Mouse (Mus musculus): ENCODE measurements at regions not wholly inside any gene's neighbourhood (a gene's known extent, or its start where the extent isn't known, plus 50 kb on each side); places are given as distances from the start of the nearest gene placed in this dataset.
A peak's percentile ranks its signal among the peaks of the same experiment; 100 is the strongest.

GRCm38 (mm10) chr5:42364116-42364515, 296.4 kb downstream of the Gm16223 start:
- DNase-seq = peak; percentile 75

GRCm38 (mm10) chr5:42387959-42388358, 320.2 kb downstream of the Gm16223 start:
- DNase-seq = no peak

- no peak for DNase-seq
Observed at GRCm38 (mm10) chr5:42396695-42397094, 328.9 kb downstream of the Gm16223 start.

- DNase-seq = no peak
Observed at GRCm38 (mm10) chr5:42409981-42410380, 342.2 kb downstream of the Gm16223 start.

GRCm38 (mm10) chr5:42412296-42412695, 344.5 kb downstream of the Gm16223 start:
- DNase-seq = peak; percentile 44

GRCm38 (mm10) chr5:42425902-42426301, 358.1 kb downstream of the Gm16223 start:
- no peak for DNase-seq

- DNase-seq = no peak
Observed at GRCm38 (mm10) chr5:42433147-42433546, 365.4 kb downstream of the Gm16223 start.

GRCm38 (mm10) chr5:42448644-42449043, 380.9 kb downstream of the Gm16223 start:
- no peak for DNase-seq

GRCm38 (mm10) chr5:42449581-42449980, 381.8 kb downstream of the Gm16223 start:
- DNase-seq = peak; percentile 33

- DNase-seq = no peak
Observed at GRCm38 (mm10) chr5:42453707-42454106, 385.9 kb downstream of the Gm16223 start.

GRCm38 (mm10) chr5:42461195-42461594, 393.4 kb downstream of the Gm16223 start:
- DNase-seq = no peak

- DNase-seq = no peak
Observed at GRCm38 (mm10) chr5:42464814-42465213, 397.1 kb downstream of the Gm16223 start.

GRCm38 (mm10) chr5:42473493-42473892, 405.7 kb downstream of the Gm16223 start:
- no peak for DNase-seq

- no peak for DNase-seq
Observed at GRCm38 (mm10) chr5:42502124-42502801, 434.5 kb downstream of the Gm16223 start.

- no peak for DNase-seq
Observed at GRCm38 (mm10) chr5:42502802-42503136, 435.0 kb downstream of the Gm16223 start.

- no peak for DNase-seq
Observed at GRCm38 (mm10) chr5:42509200-42509599, 441.4 kb downstream of the Gm16223 start.

- no peak for DNase-seq
Observed at GRCm38 (mm10) chr5:42523116-42524113, 455.7 kb downstream of the Gm16223 start.

GRCm38 (mm10) chr5:42525431-42525830, 457.7 kb downstream of the Gm16223 start:
- no peak for DNase-seq

GRCm38 (mm10) chr5:42560537-42560936, 492.8 kb downstream of the Gm16223 start:
- DNase-seq = no peak

- DNase-seq = no peak
Observed at GRCm38 (mm10) chr5:42563406-42563805, 495.6 kb downstream of the Gm16223 start.

GRCm38 (mm10) chr5:42575971-42576370, 508.2 kb downstream of the Gm16223 start:
- no peak for DNase-seq

GRCm38 (mm10) chr5:42578208-42578844, 510.6 kb downstream of the Gm16223 start:
- DNase-seq = no peak

GRCm38 (mm10) chr5:42620698-42621097, 552.9 kb downstream of the Gm16223 start:
- no peak for DNase-seq
